Mouse (Mus musculus): ENCODE data around the gene Itsn1. TPM values are rescaled to one million over a fixed set of nuclear protein-coding genes. Genes with fewer than 3 reads are reported as not detected.

Gene Itsn1
- total RNA-seq, 4 experiments from 2014 or later: 116 to 158 (median 148) TPM

GRCm38 (mm10) chr16:91810235-91810634 is 81.2 kb downstream of the Itsn1 start:
- no peak for DNase-seq (ENCODE audit: low spot score in 2 of 2)

- DNase-seq (ENCODE audit: low spot score in 2 of 2): no peak
Measured at GRCm38 (mm10) chr16:91811339-91811738, 82.3 kb downstream of the Itsn1 start.

GRCm38 (mm10) chr16:91811876-91812275 is 82.8 kb downstream of the Itsn1 start:
- DNase-seq (ENCODE audit: low spot score in 2 of 2): no peak

GRCm38 (mm10) chr16:91813543-91813942 is 84.5 kb downstream of the Itsn1 start:
- no peak for DNase-seq (ENCODE audit: low spot score in 2 of 2)

GRCm38 (mm10) chr16:91815067-91815466 is 86.0 kb downstream of the Itsn1 start:
- DNase-seq (ENCODE audit: low spot score in 2 of 2): no peak

- no peak for DNase-seq (ENCODE audit: low spot score in 2 of 2)
Measured at GRCm38 (mm10) chr16:91820299-91820698, 91.2 kb downstream of the Itsn1 start.

- DNase-seq (ENCODE audit: low spot score in 2 of 2): no peak
Measured at GRCm38 (mm10) chr16:91822325-91822724, 93.2 kb downstream of the Itsn1 start.

- DNase-seq (ENCODE audit: low spot score in 2 of 2): no peak
Measured at GRCm38 (mm10) chr16:91822759-91823158, 93.7 kb downstream of the Itsn1 start.

- no peak for DNase-seq (ENCODE audit: low spot score in 2 of 2)
Measured at GRCm38 (mm10) chr16:91825774-91826325, 96.8 kb downstream of the Itsn1 start.

GRCm38 (mm10) chr16:91826893-91827292 is 97.8 kb downstream of the Itsn1 start:
- no peak for DNase-seq (ENCODE audit: low spot score in 2 of 2)

GRCm38 (mm10) chr16:91827456-91827855 is 98.4 kb downstream of the Itsn1 start:
- DNase-seq (ENCODE audit: low spot score in 2 of 2): no peak

- no peak for DNase-seq (ENCODE audit: low spot score in 2 of 2)
Measured at GRCm38 (mm10) chr16:91828160-91828559, 99.1 kb downstream of the Itsn1 start.

GRCm38 (mm10) chr16:91828603-91829002 is 99.5 kb downstream of the Itsn1 start:
- DNase-seq (ENCODE audit: low spot score in 2 of 2): no peak

- DNase-seq (ENCODE audit: low spot score in 2 of 2): no peak
Measured at GRCm38 (mm10) chr16:91829121-91829520, 100.0 kb downstream of the Itsn1 start.

GRCm38 (mm10) chr16:91830260-91830659 is 101.2 kb downstream of the Itsn1 start:
- no peak for DNase-seq (ENCODE audit: low spot score in 2 of 2)

GRCm38 (mm10) chr16:91833121-91833520 is 104.0 kb downstream of the Itsn1 start:
- DNase-seq (ENCODE audit: low spot score in 2 of 2): no peak

- DNase-seq (ENCODE audit: low spot score in 2 of 2): no peak
Measured at GRCm38 (mm10) chr16:91833558-91833957, 104.5 kb downstream of the Itsn1 start.

GRCm38 (mm10) chr16:91833981-91834380 is 104.9 kb downstream of the Itsn1 start:
- no peak for DNase-seq (ENCODE audit: low spot score in 2 of 2)

GRCm38 (mm10) chr16:91835790-91836189 is 106.7 kb downstream of the Itsn1 start:
- no peak for DNase-seq (ENCODE audit: low spot score in 2 of 2)

GRCm38 (mm10) chr16:91836592-91837557 is 107.8 kb downstream of the Itsn1 start:
- DNase-seq (ENCODE audit: low spot score in 2 of 2): no peak

GRCm38 (mm10) chr16:91837558-91838041 is 108.5 kb downstream of the Itsn1 start:
- no peak for DNase-seq (ENCODE audit: low spot score in 2 of 2)

- DNase-seq (ENCODE audit: low spot score in 2 of 2): no peak
Measured at GRCm38 (mm10) chr16:91838771-91839170, 109.7 kb downstream of the Itsn1 start.

GRCm38 (mm10) chr16:91839462-91839861 is 110.4 kb downstream of the Itsn1 start:
- no peak for DNase-seq (ENCODE audit: low spot score in 2 of 2)
